Mouse (Mus musculus) limb, embryonic 12.5 days (tissue): ENCODE results near the gene Olfr172. TPM values are rescaled to one million over a fixed set of nuclear protein-coding genes. Genes with fewer than 3 reads are reported as not detected.

ENCODE experiments used
- ATAC-seq: fragments of 200-750 bp; cut with Nextera tagmentation; 2 replicates; pipeline ENCODE4 v1.8.0; 2017; ENCODE audit warnings: low read depth, moderate TSS enrichment; ENCODE audit not compliant: insufficient number of reproducible peaks, insufficient read depth, low FRiP score, low TSS enrichment
- H3K27ac ChIP-seq: fragments of 300-500 bp; sonication (generic); 2 replicates; pipeline ENCODE4 v1.5.1; 2016; ENCODE audit warnings: mild to moderate bottlenecking, moderate library complexity
- H3K27me3 ChIP-seq: fragments of 300-500 bp; sonication (generic); 2 replicates; pipeline ENCODE4 v1.6.1; 2016; ENCODE audit warnings: mild to moderate bottlenecking, moderate library complexity
- H3K36me3 ChIP-seq: fragments of 300-500 bp; sonication (generic); 2 replicates; pipeline ENCODE4 v1.6.1; 2016; ENCODE audit warnings: mild to moderate bottlenecking, moderate library complexity
- H3K4me1 ChIP-seq: fragments of 300-500 bp; sonication (generic); replicated peaks from 2 replicates; pipeline ENCODE4 v1.6.1; 2016
- H3K4me2 ChIP-seq: fragments of 300-500 bp; sonication (generic); 2 replicates; pipeline ENCODE4 v1.6.1; 2016; ENCODE audit warnings: mild to moderate bottlenecking, moderate library complexity
- H3K4me3 ChIP-seq: fragments of 300-500 bp; sonication (generic); replicated peaks from 2 replicates; pipeline ENCODE4 v1.5.1; 2016; ENCODE audit warnings: mild to moderate bottlenecking
- H3K9ac ChIP-seq: fragments of 300-500 bp; sonication (generic); replicated peaks from 2 replicates; pipeline ENCODE4 v1.6.1; 2016; ENCODE audit warnings: mild to moderate bottlenecking, moderate library complexity
- H3K9me3 ChIP-seq: fragments of 300-500 bp; sonication (generic); 2 replicates; pipeline ENCODE4 v1.6.1; 2016; ENCODE audit warnings: mild to moderate bottlenecking, moderate library complexity
- WGBS: fragments of 180-500 bp; shearing (Covaris S2); methylation state at CpG from one replicate; pipeline ENCODE4 v1.1.7; 2016; 5-methylcytosine and 5-hydroxymethylcytosine counted together
- microRNA-seq: library from miRNA; unstranded; fragments of <30 nt; microRNA quantifications from one replicate; pipeline ENCODE4, GENCODE M21; 2017
- polyA plus RNA-seq: library from polyadenylated mRNA; unstranded; fragments of >200 nt; fragmentation: Nextera tagmentation; extraction: Ambion mirVana; gene quantifications from 2 replicates; pipeline ENCODE4 v1.2.1, GENCODE M21; 2016

Gene Olfr172
- polyA plus RNA-seq, 1 experiment from 2014 or later: not detected

- no peak for ATAC-seq
- H3K36me3 ChIP-seq: no peaks in the 10 kb centered on the region
- H3K9me3 ChIP-seq: no peaks in the 10 kb centered on the region
- H3K4me3 ChIP-seq: no peak overlapping the region
- no peak overlapping the region for H3K27ac ChIP-seq
- WGBS: 91% methylated on average over 2 of the region's 2 CpGs
- H3K9ac ChIP-seq: no peak overlapping the region
- no peaks in the 10 kb centered on the region for H3K27me3 ChIP-seq
- H3K4me1 ChIP-seq: no peaks in the 10 kb centered on the region
- no peak overlapping the region for H3K4me2 ChIP-seq
Measured at GRCm38 (mm10) chr16:58722292-58722691, 40.7 kb downstream of the Olfr172 start.

GRCm38 (mm10) chr16:58718666-58719120 lies 44.3 kb downstream of the Olfr172 start, which contains the start of gene Gpr15:
Gene Gpr15 (minus strand): TSS chr16:58719070.
- Histone ChIP-seq H3K4me2 (no peak within 1 kb of the TSS), H3K27me3 (no peaks in the 10 kb centered on the region), H3K9me3 (no peaks in the 10 kb centered on the region), H3K9ac (no peak within 1 kb of the TSS), H3K27ac (no peak within 1 kb of the TSS), H3K36me3 (no peaks in the 10 kb centered on the region), H3K4me3 (no peak within 1 kb of the TSS), H3K4me1 (no peaks in the 10 kb centered on the region)
- no peak for ATAC-seq
- 90% methylated on average over 7 of the region's 7 CpGs for WGBS

GRCm38 (mm10) chr16:58715018-58715417 lies 48.0 kb downstream of the Olfr172 start:
- no peak for ATAC-seq
- H3K36me3 ChIP-seq: no peaks in the 10 kb centered on the region
- WGBS: 71% methylated on average over 4 of the region's 4 CpGs
- H3K27ac ChIP-seq: no peak overlapping the region
- H3K27me3 ChIP-seq: no peaks in the 10 kb centered on the region
- no peak overlapping the region for H3K4me2 ChIP-seq
- H3K9me3 ChIP-seq: no peaks in the 10 kb centered on the region
- no peaks in the 10 kb centered on the region for H3K4me1 ChIP-seq
- no peak overlapping the region for H3K9ac ChIP-seq
- no peak overlapping the region for H3K4me3 ChIP-seq

- no peaks in the 10 kb centered on the region for H3K27me3 ChIP-seq
- no peak overlapping the region for H3K27ac ChIP-seq
- no peak overlapping the region for H3K4me3 ChIP-seq
- no peaks in the 10 kb centered on the region for H3K9me3 ChIP-seq
- H3K36me3 ChIP-seq: no peaks in the 10 kb centered on the region
- ATAC-seq: no peak
- WGBS: 88% methylated on average over 1 of the region's 1 CpGs
- no peak overlapping the region for H3K9ac ChIP-seq
- no peaks in the 10 kb centered on the region for H3K4me1 ChIP-seq
- no peak overlapping the region for H3K4me2 ChIP-seq
Measured at GRCm38 (mm10) chr16:58713128-58713527, 49.8 kb downstream of the Olfr172 start.

GRCm38 (mm10) chr16:58712221-58712620 lies 50.8 kb downstream of the Olfr172 start:
- Histone ChIP-seq H3K27ac (no peak overlapping the region), H3K27me3 (no peaks in the 10 kb centered on the region), H3K4me3 (no peak overlapping the region), H3K4me2 (no peak overlapping the region), H3K9ac (no peak overlapping the region), H3K36me3 (no peaks in the 10 kb centered on the region), H3K9me3 (no peaks in the 10 kb centered on the region), H3K4me1 (no peaks in the 10 kb centered on the region)
- ATAC-seq: no peak
- 75% methylated on average over 8 of the region's 8 CpGs for WGBS

Small RNAs within 50 kb of the gene (microRNA-seq; reads per million reads assigned to microRNA genes)
- not detected for gene Gm27564

Other genes with a start within 250 kb of the Olfr172 start
- gene St3gal6, start 238.9 kb downstream of the Olfr172 start, polyA plus RNA-seq: 17.8 and 19.3 TPM in 2 replicates
- not detected in 2 replicates for gene Gm813, start 146.2 kb downstream of the Olfr172 start, polyA plus RNA-seq
- gene E330017A01Rik, start 124.4 kb downstream of the Olfr172 start, polyA plus RNA-seq: not detected in 2 replicates
- gene Cpox, start 92.9 kb downstream of the Olfr172 start, polyA plus RNA-seq: 23.0 and 23.4 TPM in 2 replicates
- gene Gpr15, start 44.1 kb downstream of the Olfr172 start, polyA plus RNA-seq: not detected in 2 replicates
- 105 and 119 TPM in 2 replicates for gene Cldnd1, start 35.3 kb downstream of the Olfr172 start, polyA plus RNA-seq
- not detected in 2 replicates for gene Olfr173, start 37.1 kb upstream of the Olfr172 start, polyA plus RNA-seq
- not detected in 2 replicates for gene Olfr175-ps1, start 63.6 kb upstream of the Olfr172 start, polyA plus RNA-seq
- not detected in 2 replicates for gene Olfr177, start 111.6 kb upstream of the Olfr172 start, polyA plus RNA-seq
- not detected in 2 replicates for gene Olfr178, start 128.9 kb upstream of the Olfr172 start, polyA plus RNA-seq
- gene Olfr181, start 165.6 kb upstream of the Olfr172 start, polyA plus RNA-seq: not detected in 2 replicates
- gene Olfr180, start 166.2 kb upstream of the Olfr172 start, polyA plus RNA-seq: not detected in 2 replicates
- gene Olfr183, start 232.2 kb upstream of the Olfr172 start, polyA plus RNA-seq: not detected in 2 replicates